Mouse (Mus musculus): ENCODE results near the gene Ptafr.

GRCm38 (mm10) chr4:132532496-132532895 lies 31.4 kb upstream of the Ptafr start:
- TF ChIP-seq CTCF (IDR thresholded peaks at IDR 0.05; ENCODE audit: extremely low read depth, insufficient read length, insufficient replicate concordance, low read depth, low read length): no peak
- no peak; the same call in 1 of the 2 replicates for TF ChIP-seq POLR2A (IDR thresholded peaks at IDR 0.05; ENCODE audit: low read depth, low read length)
